Mouse (Mus musculus): ENCODE results near the gene Ntsr1. TPM values are rescaled to one million over a fixed set of nuclear protein-coding genes. Genes with fewer than 3 reads are reported as not detected.

Gene Ntsr1
- polyA plus RNA-seq, 1 experiment = not detected

GRCm38 (mm10) chr2:180563296-180563695 is 63.5 kb downstream of the Ntsr1 start:
- Histone ChIP-seq H3K27ac (replicated peaks; ENCODE audit: low read depth, low read length) (no peak overlapping the region), H3K4me1 (ENCODE audit: control insufficient read depth, insufficient read depth, insufficient read length, low read length) (no peaks in the 10 kb centered on the region), H3K4me3 (ENCODE audit: insufficient read depth, low read depth, low read length) (no peak overlapping the region)

- Histone ChIP-seq H3K4me3 (ENCODE audit: insufficient read depth, low read depth, low read length) (no peak overlapping the region), H3K27ac (replicated peaks; ENCODE audit: low read depth, low read length) (no peak overlapping the region), H3K4me1 (ENCODE audit: control insufficient read depth, insufficient read depth, insufficient read length, low read length) (no peaks in the 10 kb centered on the region)
These were observed 64.1 kb downstream of the Ntsr1 start for GRCm38 (mm10) chr2:180563841-180564240.

GRCm38 (mm10) chr2:180566240-180566913 is 66.6 kb downstream of the Ntsr1 start:
- Histone ChIP-seq H3K27ac (replicated peaks; ENCODE audit: low read depth, low read length) (no peak overlapping the region), H3K4me3 (ENCODE audit: insufficient read depth, low read depth, low read length) (no peak overlapping the region), H3K4me1 (ENCODE audit: control insufficient read depth, insufficient read depth, insufficient read length, low read length) (no peaks in the 10 kb centered on the region)

GRCm38 (mm10) chr2:180569028-180569643 is 69.4 kb downstream of the Ntsr1 start:
- H3K4me3 ChIP-seq (ENCODE audit: insufficient read depth, low read depth, low read length) = no peak overlapping the region
- no peaks in the 10 kb centered on the region for H3K4me1 ChIP-seq (ENCODE audit: control insufficient read depth, insufficient read depth, insufficient read length, low read length)
- no peak overlapping the region for H3K27ac ChIP-seq (replicated peaks; ENCODE audit: low read depth, low read length)

- Histone ChIP-seq H3K27ac (replicated peaks; ENCODE audit: low read depth, low read length) (no peak overlapping the region), H3K4me3 (ENCODE audit: insufficient read depth, low read depth, low read length) (no peak overlapping the region), H3K4me1 (ENCODE audit: control insufficient read depth, insufficient read depth, insufficient read length, low read length) (no peaks in the 10 kb centered on the region)
These were observed 76.7 kb downstream of the Ntsr1 start for GRCm38 (mm10) chr2:180576482-180576881.

GRCm38 (mm10) chr2:180578686-180579085 is 78.9 kb downstream of the Ntsr1 start:
- Histone ChIP-seq H3K4me3 (ENCODE audit: insufficient read depth, low read depth, low read length) (no peak overlapping the region), H3K4me1 (ENCODE audit: control insufficient read depth, insufficient read depth, insufficient read length, low read length) (no peaks in the 10 kb centered on the region), H3K27ac (replicated peaks; ENCODE audit: low read depth, low read length) (no peak overlapping the region)

GRCm38 (mm10) chr2:180581002-180581401 is 81.2 kb downstream of the Ntsr1 start, which contains the start of gene Mrgbp:
Gene Mrgbp (plus strand): TSS chr2:180581304.
- Histone ChIP-seq H3K27ac (replicated peaks; ENCODE audit: low read depth, low read length) (peak within 1 kb of the TSS; percentile 59), H3K4me1 (ENCODE audit: control insufficient read depth, insufficient read depth, insufficient read length, low read length) (no peaks in the 10 kb centered on the region), H3K4me3 (ENCODE audit: insufficient read depth, low read depth, low read length) (peak within 1 kb of the TSS; percentile 17)

GRCm38 (mm10) chr2:180582481-180583153 is 82.8 kb downstream of the Ntsr1 start:
- Histone ChIP-seq H3K27ac (replicated peaks; ENCODE audit: low read depth, low read length) (peak overlapping the region; percentile 61), H3K4me3 (ENCODE audit: insufficient read depth, low read depth, low read length) (peak overlapping the region; percentile 89), H3K4me1 (ENCODE audit: control insufficient read depth, insufficient read depth, insufficient read length, low read length) (no peaks in the 10 kb centered on the region)

- peak overlapping the region; percentile 89 for H3K4me3 ChIP-seq (ENCODE audit: insufficient read depth, low read depth, low read length)
- no peaks in the 10 kb centered on the region for H3K4me1 ChIP-seq (ENCODE audit: control insufficient read depth, insufficient read depth, insufficient read length, low read length)
- no peak overlapping the region for H3K27ac ChIP-seq (replicated peaks; ENCODE audit: low read depth, low read length)
These were observed 83.4 kb downstream of the Ntsr1 start for GRCm38 (mm10) chr2:180583154-180583507.

GRCm38 (mm10) chr2:180588736-180589122 is 89.0 kb downstream of the Ntsr1 start:
- Histone ChIP-seq H3K4me3 (ENCODE audit: insufficient read depth, low read depth, low read length) (peak overlapping the region; percentile 97), H3K27ac (replicated peaks; ENCODE audit: low read depth, low read length) (no peak overlapping the region), H3K4me1 (ENCODE audit: control insufficient read depth, insufficient read depth, insufficient read length, low read length) (peaks cover 4% of the 10 kb centered on the region; the same call in 1 of the 2 replicates)

- Histone ChIP-seq H3K4me1 (ENCODE audit: control insufficient read depth, insufficient read depth, insufficient read length, low read length) (peaks cover 4% of the 10 kb centered on the region; the same call in 1 of the 2 replicates), H3K4me3 (ENCODE audit: insufficient read depth, low read depth, low read length) (peak within 1 kb of the TSS; percentile 97), H3K27ac (replicated peaks; ENCODE audit: low read depth, low read length) (peak within 1 kb of the TSS; percentile 96)
These were observed 89.5 kb downstream of the Ntsr1 start, which contains the start of gene Ogfr for GRCm38 (mm10) chr2:180589123-180589831. Gene Ogfr (plus strand): TSS chr2:180589245.

Other genes starting within 250 kb of the Ntsr1 start
- 875 and 1,284 TPM in 2 replicates for gene Rps21, start 242.6 kb upstream of the Ntsr1 start, polyA plus RNA-seq (2012; ENCODE audit: insufficient read depth, insufficient read length, missing spikeins)
- gene Cables2, start 226.5 kb upstream of the Ntsr1 start, polyA plus RNA-seq (2012; ENCODE audit: insufficient read depth, insufficient read length, missing spikeins) = 4.6 and 5.1 TPM in 2 replicates
- gene Rbbp8nl, start 210.1 kb upstream of the Ntsr1 start, polyA plus RNA-seq (2012; ENCODE audit: insufficient read depth, insufficient read length, missing spikeins) = not detected in 2 replicates
- gene Gata5, start 165.3 kb upstream of the Ntsr1 start, polyA plus RNA-seq (2012; ENCODE audit: insufficient read depth, insufficient read length, missing spikeins) = not detected in 2 replicates
- gene Slco4a1, start 43.7 kb upstream of the Ntsr1 start, polyA plus RNA-seq (2012; ENCODE audit: insufficient read depth, insufficient read length, missing spikeins) = 0.46 and 1.8 TPM in 2 replicates
- gene Mrgbp, start 81.3 kb downstream of the Ntsr1 start, polyA plus RNA-seq (2012; ENCODE audit: insufficient read depth, insufficient read length, missing spikeins) = 8.1 and 10.4 TPM in 2 replicates
- 17.9 and 19.9 TPM in 2 replicates for gene Ogfr, start 89.3 kb downstream of the Ntsr1 start, polyA plus RNA-seq (2012; ENCODE audit: insufficient read depth, insufficient read length, missing spikeins)
- not detected in 2 replicates for gene Col9a3, start 97.8 kb downstream of the Ntsr1 start, polyA plus RNA-seq (2012; ENCODE audit: insufficient read depth, insufficient read length, missing spikeins)
- not detected in 2 replicates for gene Tcfl5, start 142.7 kb downstream of the Ntsr1 start, polyA plus RNA-seq (2012; ENCODE audit: insufficient read depth, insufficient read length, missing spikeins)
- gene Dido1, start 210.0 kb downstream of the Ntsr1 start, polyA plus RNA-seq (2012; ENCODE audit: insufficient read depth, insufficient read length, missing spikeins) = 13.6 and 15.3 TPM in 2 replicates
- 40.1 and 72.7 TPM in 2 replicates for gene Gid8, start 210.1 kb downstream of the Ntsr1 start, polyA plus RNA-seq (2012; ENCODE audit: insufficient read depth, insufficient read length, missing spikeins)
- not detected in 2 replicates for gene Slc17a9, start 225.3 kb downstream of the Ntsr1 start, polyA plus RNA-seq (2012; ENCODE audit: insufficient read depth, insufficient read length, missing spikeins)

All from brown adipose tissue, adult 24 weeks (tissue).